Mouse (Mus musculus) ovary, adult 18-20 months (tissue): ENCODE results near the gene Lingo1.

Source experiments
- DNase-seq: peaks from one replicate; pipeline ENCODE4 v3.0.0; 2022; ENCODE audit warnings: low spot score, mixed read lengths

The Lingo1 gene

DNA sequence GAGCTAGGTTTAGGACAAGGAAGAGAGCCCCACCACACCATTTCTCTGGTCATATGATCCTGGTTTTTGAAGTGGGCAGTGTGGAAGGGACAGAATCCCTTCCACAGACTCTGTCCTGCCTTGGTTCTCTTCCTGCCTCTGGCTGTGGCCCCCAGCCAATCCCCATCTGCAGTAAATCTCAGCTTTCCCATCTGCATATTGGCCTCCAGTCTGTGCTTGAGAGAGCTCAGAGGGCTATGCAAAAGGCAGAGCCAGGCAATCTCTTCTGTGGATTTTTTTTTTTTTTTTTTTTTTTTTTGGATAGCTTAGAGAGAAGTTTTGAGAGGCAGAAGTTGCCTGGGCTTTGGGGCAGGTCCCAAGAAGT is 190.8 kb downstream of the Lingo1 start:
- DNase-seq, result no peak

DNA sequence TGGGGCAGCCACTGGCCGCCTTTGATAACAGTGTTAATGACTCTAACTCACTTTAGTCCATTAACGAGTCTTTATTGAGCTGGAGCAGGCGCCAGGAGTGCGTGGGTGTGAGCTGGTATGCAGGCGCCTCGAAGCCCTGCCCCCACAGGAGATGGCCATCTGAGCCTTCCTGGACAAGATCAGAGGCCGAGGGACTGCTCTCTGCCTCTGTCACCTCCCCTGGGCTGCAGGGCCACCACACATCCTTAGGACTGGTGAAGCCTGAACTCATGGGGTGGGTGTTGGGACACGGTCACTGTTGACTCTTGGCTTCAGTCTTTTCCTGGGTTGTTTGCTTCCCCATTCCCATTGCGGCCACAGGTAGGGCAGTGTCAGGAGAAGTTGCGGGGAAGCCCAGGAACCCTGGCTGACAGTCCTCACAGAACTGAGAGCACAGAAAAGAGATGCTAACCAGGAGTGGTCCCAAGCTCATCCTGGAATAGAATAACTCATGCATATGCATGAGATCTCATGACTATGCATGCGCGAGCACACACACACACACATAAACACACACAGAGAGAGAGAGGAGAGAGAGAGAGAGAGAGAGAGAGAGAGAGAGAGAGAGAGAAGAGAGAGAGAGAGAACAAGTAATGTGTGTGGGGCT is 191.3 kb downstream of the Lingo1 start:
- DNase-seq, result no peak

DNA sequence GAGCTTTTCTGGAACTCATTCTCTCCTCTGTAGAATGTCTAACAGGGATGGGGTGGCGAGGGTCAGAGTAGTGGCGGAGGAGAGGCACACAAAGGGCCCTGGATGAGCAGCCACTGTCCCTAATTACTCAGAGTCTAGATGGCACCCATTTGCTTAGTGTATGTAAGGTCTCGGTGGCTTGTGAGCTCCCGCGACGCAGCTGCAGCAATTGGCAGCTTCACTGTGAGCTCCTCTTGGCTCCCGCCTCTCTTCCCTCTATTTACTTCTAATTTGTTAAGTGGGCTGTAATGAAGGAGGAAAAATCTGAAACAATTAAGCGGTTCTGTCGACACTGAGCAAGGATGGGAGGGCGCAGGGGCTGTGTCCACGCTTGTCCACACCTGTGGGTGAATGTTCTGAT is 195.6 kb downstream of the Lingo1 start:
- no peak for DNase-seq

DNA sequence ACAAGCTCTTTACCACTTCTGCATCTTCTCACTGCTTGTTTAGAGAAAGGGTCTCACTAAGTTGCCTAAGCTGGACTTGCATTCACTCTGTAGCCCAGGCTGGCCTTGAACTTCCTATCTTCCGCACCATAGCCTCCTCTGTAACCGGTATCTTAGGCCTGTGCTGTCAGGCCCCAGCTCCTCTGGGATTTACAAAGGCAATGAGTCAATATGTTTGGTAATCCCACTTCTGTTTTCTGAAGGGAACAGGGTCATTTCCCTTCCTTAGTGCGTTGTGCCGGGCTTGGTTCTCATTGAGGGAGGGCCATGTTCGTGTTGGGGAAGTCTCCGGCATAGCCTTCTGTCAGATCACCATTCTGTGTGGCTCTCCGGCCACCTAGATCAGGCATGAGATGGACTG is 203.6 kb downstream of the Lingo1 start:
- no peak for DNase-seq

DNA sequence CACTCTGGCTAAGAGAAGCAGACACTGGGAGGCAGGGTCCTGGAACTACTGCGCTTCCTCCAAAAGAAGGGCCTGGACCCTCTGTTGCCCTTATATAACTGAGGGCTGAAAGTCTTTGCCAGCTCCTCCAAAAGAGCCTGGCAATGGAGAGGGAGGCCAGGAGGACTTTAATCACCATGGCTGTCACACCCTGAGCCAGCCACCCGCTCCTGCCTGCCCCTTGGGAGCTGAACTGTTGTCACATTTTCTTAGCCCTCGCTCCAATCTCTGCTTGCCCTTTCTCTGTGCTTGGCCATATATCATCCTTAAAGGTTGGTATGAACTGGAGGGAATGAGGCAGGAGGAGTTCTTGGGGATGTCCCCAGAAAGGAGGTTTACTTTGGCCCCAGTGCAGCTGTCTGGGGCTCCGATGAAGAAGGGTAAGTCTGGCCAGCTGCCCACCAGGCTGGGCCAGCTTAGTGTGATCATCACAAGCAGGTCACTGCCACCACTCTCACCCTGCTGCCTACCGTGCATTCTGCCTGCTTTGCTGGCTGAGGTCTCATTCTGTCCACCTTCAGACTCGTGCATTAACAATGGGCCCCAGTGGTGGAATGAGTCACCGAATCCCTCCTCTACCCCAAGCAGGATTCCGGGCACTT is 204.9 kb downstream of the Lingo1 start:
- DNase-seq, result no peak

DNA sequence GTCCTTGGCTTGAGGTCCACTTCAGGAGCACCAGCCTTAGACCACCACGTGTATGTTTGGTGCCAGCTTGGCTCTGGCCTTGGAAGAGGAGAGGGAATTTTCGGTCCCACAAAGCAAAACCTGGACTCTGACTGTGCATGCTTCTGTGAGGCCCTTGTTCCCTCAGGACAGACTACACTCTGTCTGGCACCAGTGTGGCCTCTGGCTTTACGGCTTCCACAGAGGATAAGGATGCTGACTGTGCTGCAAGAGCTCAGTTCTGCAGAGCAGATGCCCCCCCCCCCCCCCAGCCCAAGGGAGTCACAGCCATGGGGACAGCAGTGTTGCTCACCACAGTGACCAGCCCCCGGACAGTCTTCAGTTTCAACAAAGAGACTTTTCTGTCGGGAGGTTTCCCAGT is 206.5 kb downstream of the Lingo1 start:
- DNase-seq, result no peak

DNA sequence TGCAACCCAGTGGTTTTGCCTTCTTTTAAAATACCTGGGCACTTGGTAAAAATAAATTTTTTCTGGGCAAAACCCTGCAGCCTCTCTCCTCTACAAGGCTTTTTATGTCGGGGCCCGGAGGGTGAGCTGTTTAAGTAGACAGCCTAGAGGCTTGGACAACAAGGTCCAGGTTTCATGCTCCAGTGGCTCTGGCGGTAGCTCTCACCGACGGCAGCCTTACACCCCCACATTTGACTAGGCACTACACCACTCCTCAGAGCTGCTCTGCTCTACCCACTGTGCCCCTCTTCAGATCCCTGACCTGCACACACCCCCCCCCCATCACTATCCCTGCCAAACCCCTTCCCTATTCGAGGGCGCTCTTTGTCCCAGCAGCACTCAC is 212.2 kb downstream of the Lingo1 start:
- no peak for DNase-seq

DNA sequence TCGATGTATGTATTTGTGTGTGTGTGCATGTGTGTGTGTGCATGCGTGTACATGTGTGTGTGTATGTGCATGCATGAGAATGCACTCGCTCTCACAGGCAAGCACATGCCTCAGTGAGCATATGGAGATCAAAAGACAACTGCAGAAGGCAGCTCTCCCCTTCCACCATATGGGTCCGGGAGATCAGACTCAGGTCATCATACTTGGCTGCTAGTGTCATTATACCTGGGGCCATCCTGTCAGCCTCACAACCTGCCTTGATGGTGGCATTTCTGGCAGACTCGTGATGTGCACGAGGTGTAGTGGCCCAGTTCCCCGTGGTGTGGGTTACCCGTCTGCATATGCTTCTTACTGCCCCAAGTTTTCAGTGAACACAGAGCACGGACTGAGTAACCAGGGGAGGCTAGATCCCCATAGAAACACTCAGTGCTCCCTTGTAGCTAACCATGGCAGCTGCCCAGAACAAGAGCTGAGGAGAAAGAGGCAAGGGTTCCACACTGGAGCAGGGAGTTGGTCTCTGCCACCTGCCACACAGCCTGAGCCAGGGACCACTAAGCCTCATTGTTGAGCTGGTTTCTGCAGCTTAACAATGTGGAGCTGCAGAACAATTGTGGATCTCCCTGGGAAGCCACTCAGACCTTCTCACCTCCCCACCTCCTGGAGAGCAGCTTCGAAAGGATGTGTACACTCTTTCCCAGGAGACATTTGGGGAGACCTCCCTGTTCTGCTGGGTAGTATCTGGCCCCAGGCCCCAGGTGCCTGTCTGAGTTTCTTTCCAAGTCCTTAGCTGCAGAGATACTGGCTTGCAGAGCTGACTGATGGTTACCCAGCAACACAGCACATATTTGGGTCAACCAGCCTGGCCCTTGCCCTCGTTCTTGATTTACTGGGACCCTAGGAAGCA is 212.9 kb downstream of the Lingo1 start:
- DNase-seq, result no peak

DNA sequence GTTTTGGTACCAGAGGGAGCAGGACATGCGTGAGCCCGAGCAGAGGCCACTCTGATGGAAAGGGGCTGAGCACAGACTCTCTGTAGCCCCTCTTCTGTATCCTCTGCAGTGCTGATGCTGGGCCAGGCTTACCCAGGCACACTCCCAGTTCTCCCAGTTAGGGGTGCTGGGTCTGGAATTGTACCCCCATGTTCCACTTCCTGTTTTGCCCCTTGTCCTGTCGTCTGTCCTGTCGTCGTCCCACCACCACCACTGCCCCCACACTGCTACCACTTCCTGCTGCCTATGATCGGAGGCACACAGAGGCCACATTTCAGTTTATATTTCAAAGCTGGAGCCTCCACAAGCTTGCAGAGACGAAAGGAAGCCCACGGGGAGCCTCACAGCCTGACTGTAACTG is 213.6 kb downstream of the Lingo1 start:
- no peak for DNase-seq

DNA sequence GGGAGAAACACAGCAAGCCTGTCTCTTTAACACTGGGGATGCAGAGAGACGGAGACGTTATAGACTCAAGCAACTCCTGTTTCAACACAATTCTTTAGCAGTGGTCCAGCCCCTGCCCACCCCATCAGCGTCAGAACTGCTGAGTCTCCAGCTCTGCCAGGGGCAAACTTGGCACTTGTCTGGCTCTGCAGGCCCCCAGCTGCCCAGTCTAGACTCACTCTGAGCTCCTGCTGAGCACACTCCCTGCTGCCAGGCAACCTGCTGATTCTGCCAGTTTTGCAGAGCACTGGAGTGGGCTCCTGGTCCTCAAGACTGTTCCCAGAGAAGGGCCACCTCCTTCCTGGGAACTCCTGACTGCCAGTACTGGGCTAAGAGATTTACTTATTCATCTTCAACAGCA is 214.6 kb downstream of the Lingo1 start:
- no peak for DNase-seq

DNA sequence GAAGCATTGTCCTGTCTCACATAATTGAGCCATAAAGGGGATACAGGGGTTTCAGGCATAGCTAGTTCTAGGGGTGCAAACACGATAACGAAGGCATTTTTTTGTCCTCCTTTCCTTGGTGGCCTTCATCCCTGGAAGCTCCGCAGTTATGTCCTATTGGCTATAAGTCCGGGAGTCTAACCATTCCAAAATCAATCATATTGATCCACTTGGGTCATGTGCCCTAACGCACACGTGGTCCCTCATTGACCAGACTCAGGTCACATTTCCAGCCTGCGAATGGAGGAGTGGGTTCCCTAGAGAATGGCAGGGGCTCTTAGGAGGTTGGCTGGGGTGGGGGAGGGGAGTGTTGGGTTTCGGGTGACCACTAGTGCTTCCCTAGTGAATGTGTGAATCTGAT is 215.3 kb downstream of the Lingo1 start:
- no peak for DNase-seq

DNA sequence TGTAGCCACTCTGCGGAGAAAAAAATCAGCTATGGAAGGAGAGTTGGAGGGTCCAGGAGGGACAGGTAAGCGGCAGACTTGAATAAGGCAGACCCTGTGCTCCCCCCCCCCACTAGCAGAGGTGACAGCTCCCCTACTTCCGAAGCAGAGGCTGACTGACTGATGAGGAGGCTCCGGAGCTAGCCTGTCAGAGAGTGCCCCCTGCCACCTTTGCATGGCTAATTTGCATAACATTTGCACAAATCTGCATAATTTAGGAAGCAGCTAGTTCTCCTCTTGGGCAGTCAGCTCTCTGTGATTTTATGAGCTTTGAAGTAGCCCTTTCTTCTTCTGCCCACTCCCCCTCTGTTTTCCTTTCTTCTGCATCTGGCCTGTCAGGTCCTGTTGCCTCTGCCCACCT is 216.2 kb downstream of the Lingo1 start:
- DNase-seq, result no peak

DNA sequence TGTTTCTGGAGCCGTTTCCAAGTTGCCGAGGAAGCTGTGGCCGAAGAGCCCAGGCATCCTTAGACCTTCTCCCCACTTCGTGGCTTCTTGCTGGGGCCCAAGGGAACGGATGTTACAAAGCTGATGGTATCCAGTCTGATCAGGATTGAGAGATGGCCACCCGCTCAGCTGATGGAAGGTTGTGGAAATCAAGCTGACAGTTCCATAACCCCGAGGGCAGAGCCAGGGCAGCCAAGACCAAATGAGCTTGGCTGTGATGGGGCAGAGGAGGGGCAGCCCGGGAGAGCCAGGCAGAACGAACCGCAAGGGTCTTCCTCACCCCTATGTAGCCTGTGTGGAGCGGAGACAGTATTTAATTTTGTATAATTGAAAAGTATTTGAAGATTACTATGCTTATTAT is 218.9 kb downstream of the Lingo1 start:
- DNase-seq, result no peak

DNA sequence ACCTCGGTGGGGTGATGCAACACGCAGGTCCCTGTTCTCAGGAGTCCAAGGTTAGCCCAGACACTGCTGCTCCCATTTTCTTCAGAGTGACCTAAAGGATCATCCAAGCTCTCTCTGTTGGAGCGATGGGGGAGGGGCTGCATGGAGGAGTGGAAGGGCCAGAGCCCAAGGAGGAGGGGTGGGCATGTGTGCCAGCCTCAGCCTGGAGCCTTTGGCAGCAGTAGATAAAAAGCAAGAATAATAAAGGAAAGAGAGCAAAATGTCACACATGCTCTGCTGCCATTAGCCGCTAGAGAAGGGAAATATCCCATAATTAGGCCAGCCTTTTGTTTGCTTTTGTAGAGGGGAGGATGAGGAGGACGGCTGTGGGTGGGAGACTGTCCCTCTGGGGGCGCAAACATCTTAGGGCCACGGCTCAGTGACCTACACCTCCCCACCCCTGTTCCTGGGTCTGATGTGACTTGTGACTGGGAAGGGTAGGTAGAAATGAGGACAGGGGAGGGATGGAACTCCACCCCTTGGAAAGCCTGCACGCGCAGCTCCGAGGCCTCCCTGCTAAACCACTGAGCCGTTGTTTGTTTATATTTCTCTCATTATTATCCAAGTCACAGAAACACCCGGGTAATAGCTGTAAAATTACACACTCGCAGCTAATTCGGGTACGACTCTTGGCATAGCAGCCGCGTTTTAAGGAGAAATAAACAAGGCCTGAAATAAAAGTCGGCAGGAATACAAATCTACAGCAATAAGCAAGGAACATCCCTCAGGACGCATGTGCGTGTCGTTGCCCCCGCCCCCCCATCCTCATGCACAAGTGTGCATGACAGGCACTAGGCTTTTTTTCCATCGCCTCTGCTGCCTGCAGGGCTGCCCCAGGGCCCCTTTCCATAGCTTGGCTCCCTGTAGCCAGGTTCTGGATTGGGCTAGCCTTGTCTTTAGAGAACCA is 223.5 kb downstream of the Lingo1 start:
- DNase-seq, result no peak
